Mouse (Mus musculus) embryo, embryonic 11.5 days (tissue): ENCODE data around the gene Timm10.
"Not testable (repeated sequence)": the region's sequence is repeated elsewhere in the genome, so short reads cannot be mapped to it uniquely, and the experiment has no call there.

ENCODE experiments used
- DNase-seq: peaks from one replicate; pipeline ENCODE4 v3.0.0-alpha.2; 2012; ENCODE audit warnings: low read depth, low spot score

Gene Timm10

GRCm38 (mm10) chr2:84826488-84827282 lies at the start of gene Timm10:
Gene Timm10, plus strand, starts transcription at chr2:84826997.
- DNase-seq: peak; percentile 87

GRCm38 (mm10) chr2:84777706-84778105 lies 49.1 kb upstream of the Timm10 start:
- DNase-seq: no peak

- no peak for DNase-seq
Observed at GRCm38 (mm10) chr2:84779210-84779609, 47.6 kb upstream of the Timm10 start.

- no peak for DNase-seq
Observed at GRCm38 (mm10) chr2:84783315-84783714, 43.5 kb upstream of the Timm10 start.

GRCm38 (mm10) chr2:84783840-84784566 lies 42.8 kb upstream of the Timm10 start:
- DNase-seq: no peak

- DNase-seq: no peak
Observed at GRCm38 (mm10) chr2:84788316-84788715, 38.5 kb upstream of the Timm10 start.

GRCm38 (mm10) chr2:84790418-84790817 lies 36.4 kb upstream of the Timm10 start:
- DNase-seq: no peak

GRCm38 (mm10) chr2:84792516-84792915 lies 34.3 kb upstream of the Timm10 start:
- no peak for DNase-seq

- DNase-seq: no peak
Observed at GRCm38 (mm10) chr2:84793154-84793553, 33.6 kb upstream of the Timm10 start.

GRCm38 (mm10) chr2:84793871-84794270 lies 32.9 kb upstream of the Timm10 start:
- DNase-seq: no peak

GRCm38 (mm10) chr2:84797833-84798492 lies 28.8 kb upstream of the Timm10 start:
- peak; percentile 75 for DNase-seq

- peak; percentile 55 for DNase-seq
Observed at GRCm38 (mm10) chr2:84798493-84798921, 28.3 kb upstream of the Timm10 start, which contains the start of gene Ube2l6. Gene Ube2l6, plus strand, starts transcription at chr2:84798828.

GRCm38 (mm10) chr2:84799041-84799561 lies 27.7 kb upstream of the Timm10 start:
- DNase-seq: peak; percentile 59

GRCm38 (mm10) chr2:84800304-84800703 lies 26.5 kb upstream of the Timm10 start:
- no peak for DNase-seq

GRCm38 (mm10) chr2:84801223-84801622 lies 25.6 kb upstream of the Timm10 start:
- not testable (repeated sequence) for DNase-seq

- no peak for DNase-seq
Observed at GRCm38 (mm10) chr2:84803963-84804362, 22.8 kb upstream of the Timm10 start.

- DNase-seq: no peak
Observed at GRCm38 (mm10) chr2:84806546-84806945, 20.3 kb upstream of the Timm10 start.

GRCm38 (mm10) chr2:84809330-84809729 lies 17.5 kb upstream of the Timm10 start:
- DNase-seq: no peak

GRCm38 (mm10) chr2:84810526-84810885 lies 16.3 kb upstream of the Timm10 start:
- DNase-seq: no peak

GRCm38 (mm10) chr2:84810886-84811577 lies 15.8 kb upstream of the Timm10 start:
- no peak for DNase-seq

GRCm38 (mm10) chr2:84811880-84812279 lies 14.9 kb upstream of the Timm10 start:
- DNase-seq: no peak
